In the genomic region with DNA sequence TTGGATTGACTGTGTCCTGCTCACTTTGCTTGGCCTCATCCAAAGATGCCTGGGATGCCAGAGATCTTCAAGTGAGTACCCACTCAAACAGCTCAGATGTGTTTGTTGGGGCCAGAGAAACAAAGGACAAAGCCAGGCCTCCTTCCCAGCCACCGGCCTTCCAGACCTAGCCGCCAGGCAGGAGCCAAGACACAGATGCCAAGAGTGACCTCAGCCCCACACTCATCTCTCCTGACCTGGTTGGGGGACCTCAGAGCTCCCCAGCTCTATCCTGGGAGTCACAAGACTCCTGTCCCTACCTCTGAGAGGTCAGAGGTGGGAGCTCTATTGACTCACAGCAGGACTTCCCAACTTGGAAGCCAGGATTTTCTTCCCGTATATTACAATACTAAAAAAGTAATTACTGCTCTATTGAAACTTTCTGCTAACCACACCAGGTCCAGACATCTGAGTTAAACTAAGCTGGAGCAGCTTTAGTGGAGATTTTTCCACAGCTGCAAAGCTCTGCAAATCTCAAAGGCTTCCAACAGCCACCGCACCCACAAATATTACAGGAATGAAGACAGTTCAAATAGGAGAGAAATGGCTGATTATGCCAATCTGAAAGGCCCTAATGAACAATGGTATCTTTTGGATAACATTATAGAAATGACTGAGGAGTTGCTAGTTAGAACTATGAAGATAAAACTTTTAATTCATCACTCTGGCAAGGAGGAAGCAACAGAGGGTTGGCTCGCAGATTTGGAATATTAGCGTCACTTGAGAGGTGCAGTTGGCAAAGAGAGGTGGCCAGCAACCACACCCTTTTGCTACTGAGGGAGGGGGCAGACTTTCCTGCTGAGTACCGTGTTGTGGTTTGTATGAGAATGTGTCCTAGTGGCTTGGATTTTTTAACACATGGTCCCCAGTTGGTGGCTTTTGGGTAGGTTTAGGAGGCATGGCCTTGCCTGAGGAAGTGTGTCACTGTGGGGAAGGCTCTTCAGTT, we compare ENCODE assay signal across 19 mouse cellular contexts.
DNase-seq lines count a peak whose midpoint lies in the region; ATAC-seq and TF ChIP-seq lines count a peak whose summit lies in the region.
"Had no signal": no experiment of that assay in that cellular context is flagged by ENCODE, and none has a peak within 500 bp of the region (broad histone marks: within the 10 kb centered on the region; RNA-seq: fewer than 3 reads in every experiment).

No protein-coding gene starts in this region.

- H3K9me3 ChIP-seq in kidney, embryonic 16.5 days (ENCODE audit: low read length): no peaks in the 10 kb centered on the region
- H3K9me3 ChIP-seq in forebrain, embryonic 10.5 days: no peaks in the 10 kb centered on the region
- H3K9me3 ChIP-seq: heart, embryonic 15.5 days; kidney, embryonic 15.5 days; limb, embryonic 12.5 days had no signal

- TF ChIP-seq CTCF in embryonic fibroblast, embryonic 13.5 days (IDR thresholded peaks at IDR 0.05; ENCODE audit: borderline replicate concordance, insufficient read depth, low read length): no peak

- WGBS in kidney, embryonic 16.5 days: 86% methylated on average over 7 of the region's 7 CpGs
- 83% methylated on average over 7 of the region's 7 CpGs for WGBS in forebrain, embryonic 10.5 days

- H3K27me3 ChIP-seq in kidney, embryonic 16.5 days (ENCODE audit: insufficient read depth, low read length): no peaks in the 10 kb centered on the region
- no peaks in the 10 kb centered on the region for H3K27me3 ChIP-seq in forebrain, embryonic 10.5 days (ENCODE audit: poor library complexity, severe bottlenecking)
- H3K27me3 ChIP-seq: heart, embryonic 15.5 days; kidney, embryonic 15.5 days; limb, embryonic 12.5 days had no signal

- no peak overlapping the region for H3K9ac ChIP-seq in kidney, embryonic 16.5 days (replicated peaks; ENCODE audit: low read length)
- H3K9ac ChIP-seq: heart, embryonic 15.5 days; kidney, embryonic 15.5 days; limb, embryonic 12.5 days had no signal

- TF ChIP-seq POLR2A in embryonic fibroblast, embryonic 13.5 days (IDR thresholded peaks at IDR 0.05; ENCODE audit: low read depth, low read length): no peak

- peak; percentile 15 for DNase-seq in adrenal gland, adult 8-10 months
- DNase-seq in adrenal gland, postnatal 4 days (ENCODE audit: low spot score in 2 of 2): no peak
- DNase-seq in gastrocnemius, postnatal 4 days (ENCODE audit: low spot score in 2 of 2): peak; percentile 31 to 59
- DNase-seq in heart, postnatal 4 days: peak; percentile 49
- no peak for DNase-seq in forebrain, embryonic 10.5 days (ENCODE audit: extremely low spot score, low spot score)
- DNase-seq: B cell, adult 2 months; cerebellum, postnatal 14 days; lung, adult 18-20 months; midbrain, embryonic 14.5 days; thymus, postnatal 36 days had no signal

- peaks cover 4% of the 10 kb centered on the region; the same call in 1 of the 2 replicates for H3K4me1 ChIP-seq in embryonic fibroblast, embryonic 13.5 days (ENCODE audit: control insufficient read depth, insufficient read depth, low read length)
- no peaks in the 10 kb centered on the region for H3K4me1 ChIP-seq in kidney, embryonic 16.5 days (ENCODE audit: insufficient read depth, low read length)
- H3K4me1 ChIP-seq in forebrain, embryonic 10.5 days: peaks cover 16% of the 10 kb centered on the region
- H3K4me1 ChIP-seq: heart, embryonic 15.5 days; kidney, embryonic 15.5 days had no signal

- H3K36me3 ChIP-seq in kidney, embryonic 16.5 days (ENCODE audit: insufficient read depth, low read length): no peaks in the 10 kb centered on the region
- H3K36me3 ChIP-seq in forebrain, embryonic 10.5 days (replicated peaks): no peaks in the 10 kb centered on the region
- H3K36me3 ChIP-seq: heart, embryonic 15.5 days; kidney, embryonic 15.5 days; limb, embryonic 12.5 days had no signal

- no peak for ATAC-seq in kidney, embryonic 16.5 days (ENCODE audit: low FRiP score, low TSS enrichment)
- ATAC-seq in frontal cortex, adult (ENCODE audit: low TSS enrichment): no peak
- ATAC-seq: hindbrain, postnatal 0 days had no signal

- H3K27ac ChIP-seq in embryonic fibroblast, embryonic 13.5 days (ENCODE audit: insufficient read depth, low read length): peak overlapping the region; percentile 80
- H3K27ac ChIP-seq in kidney, embryonic 16.5 days (ENCODE audit: low read length): no peak overlapping the region
- H3K27ac ChIP-seq in forebrain, embryonic 10.5 days: no peak overlapping the region
- H3K27ac ChIP-seq: heart, embryonic 15.5 days; hindbrain, postnatal 0 days; kidney, embryonic 15.5 days; layer of hippocampus, adult 2 months; left cerebral cortex, adult 2 months; limb, embryonic 12.5 days had no signal

- no peak overlapping the region for H3K4me3 ChIP-seq in embryonic fibroblast, embryonic 13.5 days (ENCODE audit: insufficient read depth, low read length)
- H3K4me3 ChIP-seq in kidney, embryonic 16.5 days (ENCODE audit: low read length): no peak overlapping the region
- no peak overlapping the region for H3K4me3 ChIP-seq in forebrain, embryonic 10.5 days
- H3K4me3 ChIP-seq: heart, embryonic 15.5 days; kidney, embryonic 15.5 days; layer of hippocampus, adult 2 months; left cerebral cortex, adult 2 months; limb, embryonic 12.5 days had no signal

- no peak overlapping the region for H3K4me2 ChIP-seq in kidney, embryonic 16.5 days (replicated peaks; ENCODE audit: low read depth, low read length)
- H3K4me2 ChIP-seq: heart, embryonic 15.5 days; kidney, embryonic 15.5 days; limb, embryonic 12.5 days had no signal

Comparison
In these comparisons a context has a peak if more than half of its experiments do, and no peak if none do; other contexts are left out.
1. DNase-seq: peak in adrenal gland, adult 8-10 months (single experiment), gastrocnemius, postnatal 4 days (2 of 2) and heart, postnatal 4 days (single experiment); none in adrenal gland, postnatal 4 days (0 of 2) and forebrain, embryonic 10.5 days (single experiment).